Mouse (Mus musculus): ENCODE results near the gene Gria3. TPM values are rescaled to one million over a fixed set of nuclear protein-coding genes. Genes with fewer than 3 reads are reported as not detected.

The Gria3 gene
- polyA plus RNA-seq, 1 experiment from 2014 or later = 7.2 TPM

Small RNA genes within 50 kb of the gene (microRNA-seq; reads per million reads assigned to microRNA genes)
- gene Gm22413 (ENCODE audit: borderline number of aligned reads) = not detected
